In the genomic region with DNA sequence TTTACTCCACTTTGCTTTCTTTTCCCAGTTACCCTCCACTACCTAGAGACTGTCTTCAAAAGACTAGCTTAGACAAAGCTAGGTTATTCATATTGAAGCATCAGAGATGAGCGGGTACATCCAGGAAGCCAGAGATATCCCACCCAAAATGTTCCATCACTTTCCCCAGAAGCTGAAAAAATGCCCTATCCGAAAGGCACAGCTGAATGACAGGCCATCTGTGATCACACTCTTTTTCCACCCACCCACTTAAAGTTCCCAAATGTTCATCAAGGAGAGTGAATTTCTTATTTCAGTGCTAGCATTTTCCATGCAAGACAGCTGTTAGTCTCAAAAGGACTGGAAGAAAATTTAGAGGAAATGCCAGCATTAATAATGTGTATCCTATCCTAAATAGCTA, we compare ENCODE assay signal across 30 mouse cellular contexts. TPM values are rescaled to one million over a fixed set of nuclear protein-coding genes. Genes with fewer than 3 reads are reported as not detected.
DNase-seq lines count a peak whose midpoint lies in the region; ATAC-seq and TF ChIP-seq lines count a peak whose summit lies in the region.
"Had no signal": no experiment of that assay in that cellular context is flagged by ENCODE, and none has a peak within 500 bp of the region (broad histone marks: within the 10 kb centered on the region; RNA-seq: fewer than 3 reads in every experiment).

No protein-coding gene starts in this region.

- no peak for DNase-seq in frontal cortex, postnatal 10 days (ENCODE audit: low spot score in 2 of 2)
- peak; percentile 38 to 80 for DNase-seq in layer of hippocampus, adult 2 months (ENCODE audit: low spot score in 2 of 2)
- DNase-seq in layer of hippocampus, postnatal 10 days (ENCODE audit: low spot score in 2 of 2), result no peak
- DNase-seq in brain, adult 2 months (ENCODE audit: low read depth, low spot score), result peak; percentile 83
- no peak for DNase-seq in cerebellum, postnatal 36 days
- DNase-seq: adrenal gland, postnatal 10 days; B cell, adult 2 months; cerebellum, adult 8-10 months; gastrocnemius, postnatal 10 days; heart, postnatal 10 days; kidney, adult 9 months; kidney, postnatal 14 days; lung, postnatal 4 days; midbrain, embryonic 14.5 days; thymus, adult 18-20 months; thymus, postnatal 36 days had no signal

- H3K4me1 ChIP-seq in cortical plate, adult 2 months (ENCODE audit: control insufficient read depth, insufficient read depth, low read length), result 0 out of 2 replicates have a peak, but pooled peaks cover 2% of the 10 kb centered on the region
- H3K4me1 ChIP-seq: embryonic facial prominence, embryonic 15.5 days; hindbrain, embryonic 10.5 days; intestine, embryonic 15.5 days; neural tube, embryonic 12.5 days; stomach, embryonic 15.5 days had no signal

- ATAC-seq in frontal cortex, adult (ENCODE audit: low TSS enrichment), result peak; percentile 88
- ATAC-seq: hindbrain, embryonic 16.5 days; intestine, embryonic 15.5 days had no signal

- no peak for TF ChIP-seq POLR2A in cortical plate, adult 2 months (IDR thresholded peaks at IDR 0.05; ENCODE audit: extremely low read depth, insufficient read depth, low read length)

- H3K4me3 ChIP-seq in layer of hippocampus, adult 2 months, result no peak overlapping the region
- no peak overlapping the region for H3K4me3 ChIP-seq in cortical plate, adult 2 months (ENCODE audit: insufficient read depth, low read length)
- H3K4me3 ChIP-seq: embryonic facial prominence, embryonic 15.5 days; hindbrain, embryonic 10.5 days; intestine, embryonic 15.5 days; neural tube, embryonic 12.5 days; stomach, embryonic 15.5 days had no signal

- TF ChIP-seq CTCF in layer of hippocampus, adult 2 months (conservative IDR thresholded peaks at IDR 0.05), result no peak
- TF ChIP-seq CTCF in cortical plate, adult 2 months (IDR thresholded peaks at IDR 0.05; ENCODE audit: extremely low read depth, insufficient read depth, low read length), result no peak

- peak overlapping the region; percentile 85 for H3K27ac ChIP-seq in layer of hippocampus, adult 2 months
- peak overlapping the region; percentile 5; the same call in 1 of the 2 replicates for H3K27ac ChIP-seq in cortical plate, adult 2 months (ENCODE audit: insufficient read depth, low read length)
- H3K27ac ChIP-seq: embryonic facial prominence, embryonic 15.5 days; hindbrain, embryonic 10.5 days; intestine, embryonic 15.5 days; neural tube, embryonic 12.5 days; stomach, embryonic 15.5 days had no signal

RNA-seq across cellular contexts. Expression of a gene that starts 21.6 kb away (rescaled TPM):
- 1 to 10 TPM in 1 of 2 experiments, not detected in 1; 1.4 TPM for total RNA-seq in layer of hippocampus, adult 2 months (2021)
- 1 to 10 TPM in 1 of 2 experiments, under 1 TPM in 1; 0.67 to 2.0 TPM for total RNA-seq in layer of hippocampus, postnatal 10 days (2021)
- 0.94 and 1.0 TPM in 2 replicates for polyA plus RNA-seq in cortical plate, adult 2 months (2012; rRNA removed)
- total RNA-seq: granulocyte monocyte progenitor cell, adult 5-6 weeks; liver, adult 2 months; megakaryocyte-erythroid progenitor cell, adult 5-6 weeks had no signal

RNA-seq across cellular contexts. Expression of a gene that starts 26.3 kb away (rescaled TPM):
- total RNA-seq in layer of hippocampus, adult 2 months (2021), result not detected
- not detected for total RNA-seq in layer of hippocampus, postnatal 10 days (2021)
- not detected in 2 replicates for polyA plus RNA-seq in cortical plate, adult 2 months (2012; rRNA removed)
- total RNA-seq: adrenal gland, postnatal 10 days; gastrocnemius, postnatal 10 days; granulocyte monocyte progenitor cell, adult 5-6 weeks; layer of hippocampus, postnatal 36 days; megakaryocyte-erythroid progenitor cell, adult 5-6 weeks had no signal
- polyA plus RNA-seq: heart, embryonic 11.5 days; liver, adult 2 months; liver, embryonic 16.5 days had no signal

RNA-seq across cellular contexts. Expression of a gene that starts 33.4 kb away (rescaled TPM):
- 10 to 100 TPM; 30.0 to 34.9 TPM for total RNA-seq in layer of hippocampus, adult 2 months (2021)
- 10 to 100 TPM; 29.8 to 33.0 TPM for total RNA-seq in layer of hippocampus, postnatal 10 days (2021)
- polyA plus RNA-seq in cortical plate, adult 2 months (2012; rRNA removed), result 122 and 131 TPM in 2 replicates

RNA-seq across cellular contexts. Expression of a gene that starts 44.4 kb away (rescaled TPM):
- 1 to 10 TPM; 5.4 to 5.7 TPM for total RNA-seq in layer of hippocampus, adult 2 months (2021)
- total RNA-seq in layer of hippocampus, postnatal 10 days (2021), result 10 to 100 TPM in 1 of 2 experiments, 1 to 10 TPM in 1; 8.8 to 10.5 TPM
- 14.2 and 15.2 TPM in 2 replicates for polyA plus RNA-seq in cortical plate, adult 2 months (2012; rRNA removed)

Comparison
In these comparisons a context has a peak if more than half of its experiments do, and no peak if none do; other contexts are left out.
1. DNase-seq: peak in layer of hippocampus, adult 2 months (2 of 2) and brain, adult 2 months (single experiment); none in frontal cortex, postnatal 10 days (0 of 2), layer of hippocampus, postnatal 10 days (0 of 2) and cerebellum, postnatal 36 days (0 of 2).